Mouse (Mus musculus) cerebellum, adult 11-12 months (tissue): ENCODE data around the gene Cdh12.

Experiments
- DNase-seq: peaks from one replicate; pipeline ENCODE4 v3.0.0; 2022

The Cdh12 gene

GRCm38 (mm10) chr15:21407324-21408044 is 958.4 kb downstream of the Cdh12 start:
- no peak for DNase-seq

- DNase-seq: no peak
Measured at GRCm38 (mm10) chr15:21437347-21437746, 988.3 kb downstream of the Cdh12 start.

GRCm38 (mm10) chr15:21437924-21438323 is 988.9 kb downstream of the Cdh12 start:
- DNase-seq: no peak

GRCm38 (mm10) chr15:21458098-21458497 is 1009.0 kb downstream of the Cdh12 start:
- no peak for DNase-seq

GRCm38 (mm10) chr15:21519355-21519869 is 1070.3 kb downstream of the Cdh12 start:
- no peak for DNase-seq

- DNase-seq: no peak
Measured at GRCm38 (mm10) chr15:21530804-21531203, 1081.7 kb downstream of the Cdh12 start.

- no peak for DNase-seq
Measured at GRCm38 (mm10) chr15:21536909-21537308, 1087.8 kb downstream of the Cdh12 start.

GRCm38 (mm10) chr15:21544786-21545185 is 1095.7 kb downstream of the Cdh12 start:
- DNase-seq: no peak

- DNase-seq: no peak
Measured at GRCm38 (mm10) chr15:21555981-21556380, 1106.9 kb downstream of the Cdh12 start.

- DNase-seq: no peak
Measured at GRCm38 (mm10) chr15:21566314-21567051, 1117.4 kb downstream of the Cdh12 start.

GRCm38 (mm10) chr15:21604510-21604909 is 1155.4 kb downstream of the Cdh12 start:
- no peak for DNase-seq
